Mouse (Mus musculus) natural killer cell, adult 2 months (primary cell): ENCODE measurements around the gene Wipf1.

Experiments
- DNase-seq, 2 experiments: peaks; one replicate each; pipeline ENCODE4 v3.0.0; 2022; ENCODE audit warnings: low spot score in 2 of 2

The Wipf1 gene

DNA sequence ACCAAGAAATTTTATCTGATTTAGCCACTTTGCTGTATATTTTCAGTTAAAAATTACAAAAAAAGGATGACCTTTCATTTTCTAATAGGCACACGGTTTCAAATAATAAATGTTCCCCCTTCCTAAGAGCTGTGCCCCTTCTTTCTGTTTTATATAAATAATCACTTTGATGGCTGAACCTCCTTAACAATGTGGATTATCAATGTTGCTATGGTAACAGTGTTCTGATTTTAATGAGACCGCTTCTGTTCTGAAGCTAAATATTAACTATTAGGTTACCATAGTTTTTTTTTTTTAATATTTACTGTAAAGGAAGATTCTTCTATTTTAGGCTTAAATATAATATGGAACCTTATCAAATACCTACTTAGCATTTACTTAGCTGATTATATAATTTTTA, 89.2 kb downstream of the Wipf1 start:
- DNase-seq: no peak

DNA sequence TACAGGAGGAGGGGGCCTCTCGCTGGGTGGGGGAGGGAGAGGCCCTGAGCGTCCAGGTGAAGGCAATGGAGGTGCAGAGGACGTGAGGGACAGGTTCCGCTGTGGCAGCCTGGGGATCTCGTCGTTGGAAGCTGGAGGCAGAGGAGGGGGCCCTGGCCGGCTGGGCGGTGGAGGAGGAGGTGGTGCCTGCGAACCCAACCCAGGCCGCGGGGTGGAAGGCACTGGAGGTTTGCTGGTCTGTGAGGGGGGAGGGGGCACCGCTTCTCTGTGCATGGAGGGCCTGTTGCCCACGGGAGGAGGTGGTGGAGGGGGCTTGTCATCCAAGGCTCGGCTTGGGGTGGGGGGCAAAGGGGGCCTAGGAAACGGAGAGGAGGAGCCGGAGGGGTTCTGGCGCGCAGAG, 92.6 kb downstream of the Wipf1 start:
- DNase-seq: no peak

DNA sequence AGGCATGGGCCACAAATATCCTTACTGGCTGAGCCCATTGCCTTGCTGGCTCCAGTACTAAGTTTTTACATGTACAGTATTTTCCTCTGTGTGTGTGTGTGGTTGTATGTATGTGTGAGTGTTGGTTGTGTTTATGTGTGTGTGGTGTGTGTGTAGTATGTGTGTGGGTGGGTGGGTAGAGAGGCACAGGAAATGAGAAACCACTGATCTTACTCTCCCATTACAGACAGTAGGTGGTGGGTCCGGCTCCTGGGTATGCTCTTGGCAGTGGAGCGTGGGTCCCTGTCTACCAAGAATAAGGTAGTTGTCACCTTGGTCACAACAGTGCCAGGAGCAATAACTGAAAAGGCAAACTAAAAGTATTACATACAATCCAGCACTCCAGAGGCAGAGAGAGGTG, 93.7 kb downstream of the Wipf1 start:
- DNase-seq: no peak

DNA sequence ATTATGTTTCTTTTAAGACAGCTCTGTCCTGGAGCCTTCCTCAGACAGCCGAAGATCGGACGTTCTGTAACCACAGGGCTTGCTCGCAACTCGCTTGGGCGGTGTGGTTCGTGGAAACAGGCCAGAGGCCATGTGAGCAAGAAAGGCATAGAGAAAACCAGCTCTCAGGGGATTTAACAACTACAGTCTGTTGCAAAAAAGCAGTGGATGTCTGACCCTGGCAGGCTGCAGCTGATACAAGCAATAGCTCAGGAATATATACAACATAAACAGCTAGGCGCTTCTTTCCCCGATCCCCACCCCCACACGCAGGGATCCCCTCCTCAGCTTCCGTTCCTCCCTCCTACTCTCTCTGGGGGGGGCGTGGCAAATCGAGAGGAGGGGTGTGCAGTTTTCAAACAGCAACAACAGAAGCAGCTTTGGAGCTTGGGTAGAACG, 97.6 kb downstream of the Wipf1 start:
- no peak for DNase-seq

DNA sequence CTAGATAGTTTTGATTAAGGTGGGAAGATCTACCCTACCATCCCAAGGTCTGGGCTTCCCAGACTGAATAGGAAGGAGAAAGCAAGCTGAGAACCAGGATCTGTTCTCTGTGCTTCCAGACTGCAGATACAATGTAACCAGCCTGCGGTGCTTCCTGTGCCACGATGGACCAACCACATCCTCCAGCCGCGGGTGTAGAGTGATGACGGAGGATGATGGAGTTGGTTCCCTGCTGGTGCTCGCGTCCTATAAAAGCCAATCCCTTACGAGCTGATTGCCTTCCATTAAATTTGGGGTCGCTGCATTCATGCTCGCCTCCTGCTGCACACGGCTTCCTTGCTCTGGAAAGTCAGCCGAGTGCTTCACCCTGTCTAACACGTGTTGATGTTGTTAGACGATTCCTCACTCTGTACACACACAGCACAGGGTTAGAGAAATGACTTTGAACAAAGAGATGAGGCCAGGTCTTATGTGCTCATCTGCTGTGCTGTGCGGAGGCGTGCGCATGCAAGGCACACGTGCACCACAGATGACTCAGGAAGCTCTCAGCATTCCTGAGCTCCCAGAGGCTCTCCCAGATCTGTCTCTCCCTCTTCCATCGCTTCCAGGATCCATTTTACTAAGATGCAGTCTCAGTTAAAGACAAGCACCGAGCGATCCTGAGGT, 100.6 kb downstream of the Wipf1 start:
- DNase-seq: no peak

DNA sequence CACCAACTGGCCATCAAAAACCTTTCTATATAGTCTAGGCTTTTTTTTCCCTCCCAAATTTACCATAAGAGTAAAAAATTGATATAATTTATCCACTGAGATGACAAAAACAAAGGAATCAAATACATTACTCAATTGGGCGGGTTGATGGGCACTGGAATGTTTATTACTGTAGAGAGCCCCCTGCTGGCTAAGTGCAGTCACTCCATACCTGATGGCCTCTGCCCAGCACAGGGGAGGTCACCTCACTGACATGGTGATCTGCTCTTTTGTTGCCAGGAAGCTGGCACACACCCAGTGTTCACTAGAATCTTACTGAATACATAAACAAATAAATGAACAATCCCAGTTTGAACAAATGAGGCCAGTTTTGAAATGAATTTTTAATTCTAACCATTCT, 102.2 kb downstream of the Wipf1 start:
- peak; percentile 47 to 53 for DNase-seq

DNA sequence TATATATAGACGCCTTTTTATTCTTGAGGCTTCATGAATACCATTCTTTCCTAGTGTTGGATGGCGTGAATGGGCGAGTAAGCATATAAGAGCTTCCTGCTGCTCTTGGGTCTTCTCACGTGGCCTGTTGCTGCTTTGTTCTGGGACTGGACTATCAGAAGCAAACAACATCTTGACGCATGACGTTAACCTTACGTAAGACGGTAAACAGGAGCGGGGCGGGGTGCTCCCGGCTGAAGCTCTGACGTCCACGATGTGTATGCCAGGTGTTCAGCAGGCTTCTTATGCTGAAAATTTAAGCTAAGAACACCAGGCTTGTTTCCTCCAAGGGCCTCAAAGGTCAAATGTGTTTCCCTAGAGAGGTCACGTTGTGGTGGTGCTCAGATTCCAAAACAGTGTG, 103.7 kb downstream of the Wipf1 start:
- DNase-seq: no peak

DNA sequence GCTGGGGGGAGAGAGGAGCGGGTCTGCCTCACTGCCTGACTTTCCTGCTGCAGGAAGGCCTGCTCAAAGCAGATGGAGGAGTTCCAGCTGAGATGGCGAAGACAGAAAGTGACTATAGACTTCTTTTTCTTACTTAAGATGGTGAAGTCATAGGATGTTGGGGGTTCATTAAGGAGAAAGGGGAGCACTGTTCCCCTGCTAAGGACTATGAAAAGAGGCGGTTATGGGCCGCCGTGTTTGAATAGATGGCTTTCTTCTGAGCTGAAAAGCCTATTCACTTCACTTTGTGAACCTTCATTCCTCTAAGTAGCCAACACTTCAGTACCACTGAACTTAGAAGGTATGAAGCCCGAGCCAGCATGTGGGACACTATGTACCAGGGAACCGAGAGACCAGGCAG, 109.8 kb downstream of the Wipf1 start:
- DNase-seq: no peak

DNA sequence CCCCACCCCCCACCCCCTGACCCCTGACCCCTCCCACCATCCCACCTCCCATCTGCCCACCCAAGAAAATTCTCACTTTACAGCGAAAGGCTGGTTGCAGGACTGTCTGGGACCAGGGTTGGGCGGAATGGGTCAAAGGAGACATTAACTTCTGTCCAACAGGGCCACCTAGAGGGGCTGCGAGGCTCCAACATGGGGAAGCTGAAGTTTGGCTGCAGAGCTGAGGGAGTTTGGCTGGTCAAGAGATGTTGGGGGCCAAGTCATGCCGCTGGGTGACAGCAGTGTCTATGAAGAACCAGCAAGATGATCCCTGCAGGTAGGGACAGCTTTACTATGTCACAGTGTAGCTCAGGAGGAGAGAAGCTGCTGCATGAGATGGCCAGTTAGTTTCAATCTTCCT, 110.2 kb downstream of the Wipf1 start:
- peak; percentile 12 to 31 for DNase-seq

DNA sequence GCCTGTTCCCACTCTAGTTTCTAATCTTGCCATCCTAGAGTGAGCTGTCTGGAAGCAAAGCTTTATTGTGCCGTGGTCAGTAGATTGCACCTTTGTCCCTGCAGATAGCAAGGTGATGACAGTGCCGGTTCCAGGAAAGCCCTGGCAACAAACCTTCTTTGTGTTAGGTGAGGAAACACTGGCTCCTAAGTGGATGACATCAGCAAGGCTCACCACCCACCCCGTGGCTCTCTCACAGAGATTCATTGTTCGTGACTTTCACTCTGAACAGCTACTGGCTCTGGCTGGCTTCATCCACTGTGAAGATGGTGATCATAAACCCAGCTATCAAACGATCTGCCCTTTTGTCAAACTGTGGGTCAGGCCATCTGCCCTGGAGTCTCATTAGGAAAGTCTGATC, 113.6 kb downstream of the Wipf1 start:
- DNase-seq: no peak

DNA sequence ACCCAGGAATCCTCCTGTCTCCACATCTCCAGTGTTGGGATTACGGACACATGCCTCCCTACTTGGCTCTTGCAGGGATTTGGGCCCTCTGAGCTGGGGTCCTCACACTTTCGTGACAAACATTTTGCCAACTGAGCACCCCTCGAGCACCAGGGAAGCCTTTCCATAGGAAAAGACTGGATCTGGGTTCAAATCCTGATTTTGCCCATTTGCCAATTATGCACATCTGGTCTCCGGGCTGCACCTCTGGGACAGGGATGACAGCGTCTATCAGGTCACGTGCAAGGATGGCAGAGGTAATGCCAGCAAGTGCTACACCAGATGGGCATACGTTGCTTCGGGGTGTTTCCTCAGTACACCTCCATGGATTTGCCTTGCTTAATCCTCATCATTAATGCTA, 119.5 kb downstream of the Wipf1 start:
- DNase-seq: no peak

DNA sequence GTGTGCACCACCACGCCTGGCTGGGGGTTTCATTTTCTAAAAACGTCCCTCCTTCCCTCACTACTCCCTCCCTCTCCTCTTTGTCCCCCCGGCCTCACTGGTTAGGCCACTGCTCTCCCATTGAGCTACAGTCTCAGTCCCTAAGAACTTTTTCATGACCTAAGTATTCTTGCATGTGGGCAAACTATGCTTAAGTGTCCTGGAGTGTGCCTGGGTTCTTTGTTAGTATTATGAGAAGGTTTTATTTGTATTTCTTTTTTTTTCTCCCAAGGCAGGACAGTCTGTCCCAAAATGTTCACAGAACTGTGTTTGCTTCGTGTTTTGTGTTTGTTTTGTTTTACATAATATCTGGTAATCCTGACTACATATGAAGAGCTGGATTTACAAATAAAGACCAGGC, 121.9 kb downstream of the Wipf1 start:
- no peak for DNase-seq

DNA sequence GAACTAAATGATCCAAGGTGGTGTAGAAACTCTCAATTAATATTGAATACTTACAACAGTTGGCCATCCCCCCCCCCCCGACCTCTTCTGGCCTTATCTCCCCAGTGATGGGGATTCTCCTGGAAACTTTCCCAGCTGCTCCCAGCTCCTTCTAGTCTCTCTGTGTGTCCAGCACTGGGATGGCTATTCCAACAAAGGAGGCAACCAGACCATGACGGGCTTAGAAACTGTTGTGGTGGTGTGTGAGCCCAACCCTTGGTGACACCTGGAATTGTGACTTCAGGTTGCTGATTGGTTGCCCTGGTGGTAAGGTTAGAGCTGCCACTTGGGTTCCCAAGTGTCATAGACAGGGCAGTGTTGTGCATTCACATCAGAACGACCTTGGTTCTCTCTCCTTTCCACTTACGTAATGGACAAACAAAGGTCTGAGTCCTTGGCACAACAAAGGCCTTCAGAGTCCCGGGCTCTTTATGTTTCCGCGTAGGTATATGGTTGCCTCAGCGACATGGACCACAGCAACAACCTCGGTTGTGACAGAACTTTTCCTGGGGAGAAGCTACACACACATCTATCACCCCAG, 123.1 kb downstream of the Wipf1 start:
- no peak for DNase-seq

DNA sequence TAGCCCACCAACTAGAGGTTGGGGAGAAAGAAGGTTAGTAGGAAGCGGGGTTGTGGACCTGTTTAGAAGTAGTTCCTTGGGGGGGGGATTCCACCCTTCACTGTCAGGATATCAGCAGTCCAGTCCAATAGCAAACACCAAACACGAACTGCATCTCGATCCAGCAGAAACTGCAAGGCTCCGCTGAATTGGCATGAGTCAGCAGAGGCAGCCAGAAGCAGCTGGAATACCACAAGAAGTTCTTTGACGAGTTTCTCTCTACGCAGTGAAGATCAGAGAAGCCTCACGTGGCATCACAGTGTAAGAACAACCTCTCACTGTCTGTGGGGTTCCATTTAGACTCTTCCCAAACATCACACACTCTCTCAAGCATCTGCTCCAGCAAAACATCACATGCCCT, 124.6 kb downstream of the Wipf1 start:
- DNase-seq: no peak

DNA sequence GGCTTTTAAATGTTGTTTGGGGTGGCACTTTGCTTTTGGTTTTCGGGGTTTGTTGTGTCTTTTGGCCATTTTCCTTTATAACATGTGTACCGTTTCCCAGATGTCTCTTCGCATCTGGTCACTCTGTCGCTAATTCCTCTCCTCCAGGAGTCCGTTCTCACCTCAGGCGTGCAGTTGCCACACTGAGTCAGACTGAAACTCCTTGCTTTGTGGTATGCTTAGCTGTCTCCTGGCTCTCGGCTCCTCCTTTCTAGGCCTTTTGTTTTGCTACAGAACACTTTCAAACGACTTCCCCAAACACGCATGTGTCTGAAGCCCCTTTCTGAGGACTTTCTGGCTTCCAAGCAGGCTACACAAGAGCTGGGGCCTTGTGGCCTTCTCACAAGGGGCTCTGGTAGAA, 125.1 kb downstream of the Wipf1 start:
- no peak for DNase-seq

DNA sequence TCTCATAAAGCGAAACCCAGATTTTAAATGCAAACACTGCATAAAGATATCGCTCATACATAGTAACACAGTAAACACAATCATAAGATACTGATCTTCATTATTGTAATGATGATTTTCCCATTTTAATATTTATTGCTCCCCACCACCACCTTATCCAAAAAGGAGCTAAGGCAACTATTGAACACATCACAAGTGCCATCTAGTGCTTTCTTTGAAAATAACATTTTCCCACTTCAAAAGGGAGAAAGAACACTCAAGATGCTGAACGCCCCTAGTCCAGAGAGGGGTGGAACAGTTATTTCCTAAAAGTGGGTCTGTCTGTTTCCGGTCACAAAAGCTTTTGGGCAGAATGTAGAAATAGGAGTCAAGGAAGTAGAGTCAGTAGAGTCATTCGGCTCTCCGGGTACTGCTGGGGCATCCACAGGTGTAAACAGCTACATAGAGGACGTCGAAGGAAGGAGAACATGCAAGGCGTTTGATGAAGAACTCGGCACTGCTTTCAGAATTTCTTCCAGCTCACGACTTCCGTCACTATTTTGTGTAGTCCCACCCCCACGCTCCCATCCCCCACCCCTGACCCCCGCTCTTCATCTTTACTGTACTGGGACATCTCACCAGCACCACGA, 126.0 kb downstream of the Wipf1 start:
- no peak for DNase-seq

DNA sequence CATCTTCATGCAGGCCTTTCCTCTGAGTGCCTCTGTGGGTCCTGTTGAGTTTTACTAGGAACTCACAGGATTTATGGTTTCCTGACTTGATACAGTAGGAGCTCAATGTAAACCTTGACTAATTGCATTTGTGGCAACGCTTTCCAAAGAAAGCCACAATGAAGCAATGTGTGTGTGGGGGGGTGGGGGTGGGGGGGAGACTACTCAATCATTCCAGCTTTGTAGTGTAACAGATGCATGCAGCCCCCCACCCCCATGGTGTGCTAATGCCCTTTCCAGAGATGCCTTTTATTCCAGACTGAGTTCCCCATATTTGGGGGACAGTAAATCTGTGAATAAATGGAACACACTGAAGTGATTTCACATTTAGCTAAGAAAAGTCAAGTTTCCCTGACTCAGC, 127.8 kb downstream of the Wipf1 start:
- DNase-seq: no peak

DNA sequence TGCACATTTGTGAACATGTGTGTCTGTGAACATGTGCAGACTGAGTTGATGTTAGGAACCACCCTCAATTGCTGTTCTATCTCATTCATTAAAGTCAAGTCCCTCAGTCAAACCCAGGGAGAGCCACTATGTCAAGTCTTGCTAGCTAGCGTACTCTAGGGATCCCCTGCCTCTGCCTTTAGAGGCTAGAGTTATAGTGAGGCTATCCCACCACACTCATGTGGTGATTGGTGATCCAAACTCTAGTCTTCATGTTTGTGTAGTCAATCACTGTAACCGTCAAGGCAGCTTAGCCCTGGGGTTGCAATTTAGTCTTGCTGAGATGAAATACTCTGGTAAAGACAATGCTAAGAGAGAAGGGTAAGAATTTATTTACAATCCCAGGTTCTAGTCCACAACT, 132.1 kb downstream of the Wipf1 start:
- no peak for DNase-seq

DNA sequence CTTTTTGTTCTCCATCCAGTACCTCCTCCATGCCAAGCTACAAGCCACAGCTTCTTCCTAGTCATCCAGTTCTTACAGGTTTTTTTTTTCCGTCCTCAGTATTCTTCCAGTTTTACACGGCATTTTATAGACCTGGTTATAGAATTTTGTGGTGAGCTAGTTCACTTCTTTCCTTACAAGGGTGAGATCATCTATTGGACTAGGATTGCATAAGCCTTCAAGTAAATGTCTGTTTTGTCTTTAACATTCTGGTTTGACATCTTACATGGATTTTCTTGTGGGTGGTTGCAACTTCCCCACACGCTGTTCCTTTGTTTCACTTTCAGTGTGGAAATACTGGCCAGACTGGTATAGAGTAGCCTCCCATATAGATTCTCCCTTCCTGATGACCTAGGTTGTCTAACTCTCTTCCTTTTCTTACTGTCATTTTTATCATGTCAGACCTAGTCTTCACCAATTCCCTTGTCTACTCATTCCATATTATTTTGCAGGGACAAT, 132.7 kb downstream of the Wipf1 start:
- no peak for DNase-seq

DNA sequence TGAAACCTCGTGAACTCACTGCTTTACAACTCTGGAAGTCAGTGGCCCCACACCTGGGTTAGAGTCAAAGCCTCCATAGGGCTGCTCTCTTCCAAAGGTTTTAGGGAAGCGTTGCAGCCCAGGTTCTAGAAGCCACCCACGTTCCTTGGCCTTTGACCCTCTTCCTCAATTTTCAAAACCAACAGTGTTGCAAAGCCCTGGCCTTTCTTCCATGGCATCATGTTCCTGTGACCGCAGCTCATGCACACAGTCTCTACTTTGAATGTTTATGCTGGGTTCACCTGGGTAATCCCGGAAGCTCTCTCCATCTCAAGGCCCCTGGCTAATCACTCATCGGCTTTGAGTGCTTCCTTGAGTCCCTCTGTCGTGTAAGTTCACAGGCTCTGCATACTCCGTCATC, 134.0 kb downstream of the Wipf1 start:
- DNase-seq: no peak

DNA sequence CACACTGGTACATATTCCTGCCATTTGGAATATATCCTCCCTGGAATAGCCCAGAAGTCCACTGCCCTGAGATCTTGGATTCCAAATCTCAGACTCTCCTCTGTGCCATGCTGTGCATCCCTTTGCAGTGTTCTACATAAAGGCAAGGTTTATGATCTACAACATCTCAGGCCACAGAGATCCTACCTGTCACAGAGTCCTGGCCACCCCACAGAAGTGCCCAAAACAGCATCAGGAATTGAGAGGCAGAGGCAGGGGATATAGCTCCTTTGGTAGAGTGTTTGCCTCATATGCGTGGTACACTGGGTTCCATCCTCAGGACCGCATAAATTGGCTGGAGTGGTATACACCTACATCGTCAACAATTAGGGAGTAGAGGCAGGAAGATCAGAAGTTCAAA, 135.1 kb downstream of the Wipf1 start:
- no peak for DNase-seq

DNA sequence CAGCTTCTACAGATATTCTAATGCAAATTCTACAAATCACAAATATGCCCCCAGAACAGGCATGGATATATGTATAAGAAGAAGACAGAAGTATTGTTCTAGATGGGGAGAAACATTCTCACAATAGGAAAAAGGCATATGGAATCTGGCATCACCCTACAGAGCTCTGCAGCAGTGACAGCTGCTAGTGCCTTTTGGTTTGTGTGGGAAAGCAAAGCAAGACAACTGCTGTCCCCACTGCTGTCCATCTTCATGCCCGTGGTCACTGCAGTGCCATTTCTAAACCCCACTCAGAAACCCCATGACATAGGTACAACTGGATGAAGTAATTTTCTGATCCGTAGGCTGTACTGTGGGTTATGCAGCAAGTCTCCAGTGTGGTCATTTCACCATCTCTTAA, 136.8 kb downstream of the Wipf1 start:
- DNase-seq: no peak

DNA sequence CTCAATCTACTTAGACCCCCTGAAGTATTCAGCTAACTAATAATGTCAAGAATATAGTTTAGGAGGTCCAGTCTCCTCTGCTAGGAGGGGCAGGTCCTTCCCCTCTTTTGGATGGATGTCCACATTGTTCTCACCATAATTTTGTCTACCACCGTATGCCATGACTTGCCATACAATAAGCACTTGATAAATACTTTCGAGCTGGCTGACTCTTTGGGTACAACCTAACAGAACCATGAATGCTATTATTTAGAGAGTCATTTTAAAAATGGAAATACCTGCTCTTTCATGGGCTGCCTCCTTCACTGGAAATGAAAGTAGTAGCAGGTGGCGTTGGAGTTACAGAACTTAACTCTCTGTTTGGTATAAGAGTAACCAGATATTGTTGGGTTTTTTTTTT, 139.6 kb downstream of the Wipf1 start:
- DNase-seq: no peak
